Mouse (Mus musculus) spleen, adult 2 months (tissue): ENCODE measurements around the gene Gbf1.

ENCODE experiments used
- CTCF ChIP-seq: fragments of 200-500 bp; IDR thresholded peaks from 2 replicates; pipeline ENCODE4 v1.5.1; 2011; ENCODE audit warnings: mild to moderate bottlenecking, inconsistent platforms; ENCODE audit not compliant: insufficient read depth, insufficient read length, insufficient replicate concordance; ENCODE audit errors: extremely low read depth
- POLR2A ChIP-seq: fragments of 200-500 bp; IDR thresholded peaks from 2 replicates; pipeline ENCODE4 v1.6.1; 2011; ENCODE audit warnings: low read depth, low read length, inconsistent platforms

GRCm38 (mm10) chr19:46285631-46286030 is 133.3 kb downstream of the Gbf1 start:
- TF ChIP-seq CTCF: no peak
- TF ChIP-seq POLR2A: no peak
